Mouse (Mus musculus): ENCODE results near the gene Gpr25. TPM values are rescaled to one million over a fixed set of nuclear protein-coding genes. Genes with fewer than 3 reads are reported as not detected.

The Gpr25 gene
- polyA plus RNA-seq, 1 experiment from 2014 or later = not detected

GRCm38 (mm10) chr1:136212803-136213202 lies 47.9 kb downstream of the Gpr25 start, which contains the start of gene Mroh3:
Mroh3 (minus strand) TSS chr1:136212828.
- no peak within 1 kb of the TSS for H3K27ac ChIP-seq (ENCODE audit: low read length)
- H3K9ac ChIP-seq (replicated peaks; ENCODE audit: low read depth, low read length) = no peak within 1 kb of the TSS
- no peaks in the 10 kb centered on the region for H3K4me1 ChIP-seq (replicated peaks; ENCODE audit: control insufficient read depth, insufficient read depth, low read length)
- 42% methylated on average over 3 of the region's 3 CpGs for WGBS
- no peak within 1 kb of the TSS for H3K4me3 ChIP-seq (replicated peaks; ENCODE audit: low read length)
- no peaks in the 10 kb centered on the region for H3K27me3 ChIP-seq (replicated peaks; ENCODE audit: control insufficient read depth, insufficient read depth, low read length)
- peak; percentile 64 for ATAC-seq
- no peaks in the 10 kb centered on the region; the same call in 1 of the 2 replicates for H3K36me3 ChIP-seq (ENCODE audit: control insufficient read depth, insufficient read depth)
- no peak within 1 kb of the TSS for H3K4me2 ChIP-seq (ENCODE audit: low read length)
- H3K9me3 ChIP-seq (ENCODE audit: control insufficient read depth, low read length) = no peaks in the 10 kb centered on the region

Other genes with a start within 250 kb of the Gpr25 start
- gene Ascl5, start 210.1 kb downstream of the Gpr25 start, polyA plus RNA-seq (2015; fragmentation: Nextera tagmentation; extraction: Ambion mirVana) = not detected in 2 replicates
- 0.32 and 0.54 TPM in 2 replicates for gene Cacna1s, start 208.1 kb downstream of the Gpr25 start, polyA plus RNA-seq (2015; fragmentation: Nextera tagmentation; extraction: Ambion mirVana)
- gene Kif21b, start 129.5 kb downstream of the Gpr25 start, polyA plus RNA-seq (2015; fragmentation: Nextera tagmentation; extraction: Ambion mirVana) = 78.3 and 80.5 TPM in 2 replicates
- 0.16 TPM in 1 of 2 replicates, not detected in the other for gene Mroh3, start 48.0 kb downstream of the Gpr25 start, polyA plus RNA-seq (2015; fragmentation: Nextera tagmentation; extraction: Ambion mirVana)
- gene Inava, start 26.6 kb downstream of the Gpr25 start, polyA plus RNA-seq (2015; fragmentation: Nextera tagmentation; extraction: Ambion mirVana) = 4.2 and 5.2 TPM in 2 replicates
- 30.8 and 32.0 TPM in 2 replicates for gene Camsap2, start 85.2 kb upstream of the Gpr25 start, polyA plus RNA-seq (2015; fragmentation: Nextera tagmentation; extraction: Ambion mirVana)
- gene Ddx59, start 154.4 kb upstream of the Gpr25 start, polyA plus RNA-seq (2015; fragmentation: Nextera tagmentation; extraction: Ambion mirVana) = 17.2 and 19.0 TPM in 2 replicates
- gene Kif14, start 205.5 kb upstream of the Gpr25 start, polyA plus RNA-seq (2015; fragmentation: Nextera tagmentation; extraction: Ambion mirVana) = 1.7 and 2.4 TPM in 2 replicates

Measured in forebrain, embryonic 16.5 days (tissue).